Mouse (Mus musculus) kidney, postnatal 25 days (tissue): Measurements from ENCODE around the gene Wasl.

Experiments used
- DNase-seq, 2 experiments: peaks; one replicate each; pipeline ENCODE4 v3.0.0; 2021; ENCODE audit warnings: mixed read lengths in 2 of 2

Gene Wasl

DNA sequence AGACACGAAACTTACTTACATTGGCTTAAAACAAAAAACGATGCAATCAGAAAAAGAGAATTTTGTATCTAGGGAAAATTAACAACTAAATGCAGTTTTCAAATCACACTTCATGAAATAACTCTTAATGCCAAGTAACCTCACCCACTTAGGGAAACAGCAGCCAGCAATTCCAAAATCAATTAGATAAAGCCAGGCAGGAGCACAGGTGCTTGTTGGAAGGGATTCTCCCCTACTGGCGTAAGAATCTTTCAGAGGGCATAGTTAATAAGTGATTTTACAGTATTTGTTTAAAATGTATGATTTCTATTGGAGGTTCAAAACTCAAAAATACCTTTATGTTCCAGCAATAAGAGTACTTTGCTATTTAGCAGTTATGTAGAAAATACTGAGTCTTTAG lies 21.8 kb downstream of the Wasl start:
- no peak for DNase-seq

DNA sequence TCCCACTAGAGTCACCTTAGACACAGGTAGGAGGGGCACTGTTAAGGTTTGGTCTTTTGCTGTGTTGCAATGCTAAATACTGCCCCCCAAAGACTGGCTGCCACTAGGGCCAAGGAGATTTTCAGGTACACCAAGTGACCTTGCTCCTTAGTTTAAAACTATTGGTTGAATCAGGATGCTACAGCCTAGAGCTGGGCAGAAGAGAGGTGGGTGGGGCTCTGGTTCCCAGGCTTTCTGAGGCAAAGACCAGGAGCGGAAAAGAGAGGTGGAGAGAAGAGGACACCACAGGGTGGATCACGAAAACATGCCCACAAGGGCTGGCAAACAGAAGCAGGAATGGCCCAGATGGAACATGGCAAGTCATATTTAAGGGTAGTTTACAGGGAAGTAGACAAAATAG lies 22.6 kb downstream of the Wasl start:
- DNase-seq: no peak

DNA sequence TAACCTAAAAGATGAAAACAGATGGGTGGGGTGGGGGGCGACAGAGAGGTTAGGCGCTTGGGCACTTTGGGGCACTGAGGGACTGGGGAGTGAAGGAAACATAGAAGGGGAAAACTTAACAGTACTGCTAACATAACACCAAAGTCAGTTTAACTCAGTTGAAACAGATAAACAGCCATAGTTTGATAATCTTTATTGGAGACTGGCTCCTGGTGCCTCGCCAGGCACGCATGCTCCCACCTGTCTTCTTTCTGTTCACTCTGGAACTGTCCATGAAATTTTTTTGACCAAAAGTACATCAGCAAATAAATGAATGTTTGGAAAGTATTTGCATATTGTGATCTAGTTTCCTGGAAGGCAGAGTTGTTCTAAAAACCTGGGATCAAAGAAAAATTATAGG lies 23.5 kb downstream of the Wasl start:
- no peak for DNase-seq

DNA sequence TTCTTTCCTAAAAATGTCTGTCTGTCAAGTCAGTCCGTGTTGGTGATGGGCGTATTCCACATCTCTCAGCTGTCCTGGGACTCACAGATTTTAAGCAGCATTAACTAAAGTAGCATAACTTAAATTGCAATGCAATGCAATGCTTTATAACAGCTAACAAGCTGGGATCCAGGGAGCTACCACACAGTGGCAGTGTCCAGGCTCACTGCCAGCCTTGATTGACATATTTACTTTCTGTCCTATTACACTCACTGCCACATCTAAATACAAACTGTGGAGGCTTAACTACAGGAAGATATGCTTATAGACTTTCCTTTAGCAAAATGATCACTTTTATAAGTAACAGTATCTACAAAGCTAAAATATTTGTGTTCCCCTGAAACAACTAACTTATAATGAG lies 29.0 kb downstream of the Wasl start:
- DNase-seq: peak; percentile 39 to 42

DNA sequence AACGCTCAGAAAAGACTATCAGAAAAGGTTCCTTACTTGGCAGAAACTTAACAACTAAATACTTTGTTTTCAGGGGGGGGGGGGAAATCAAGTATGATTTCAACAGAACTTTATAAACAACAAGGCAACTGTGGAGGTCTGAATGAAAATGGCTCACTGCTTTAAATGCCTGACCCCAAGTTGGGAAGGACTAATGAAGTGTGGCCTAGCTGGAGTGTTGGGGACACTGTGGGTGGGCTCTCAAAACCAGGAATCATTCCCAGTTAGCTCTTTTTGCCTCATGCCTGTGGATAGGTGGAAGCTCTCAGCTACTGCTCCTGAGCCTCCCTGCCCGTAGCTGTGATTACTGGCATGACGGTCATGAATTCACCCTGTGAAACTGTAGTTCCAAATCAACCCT lies 30.7 kb downstream of the Wasl start:
- no peak for DNase-seq

DNA sequence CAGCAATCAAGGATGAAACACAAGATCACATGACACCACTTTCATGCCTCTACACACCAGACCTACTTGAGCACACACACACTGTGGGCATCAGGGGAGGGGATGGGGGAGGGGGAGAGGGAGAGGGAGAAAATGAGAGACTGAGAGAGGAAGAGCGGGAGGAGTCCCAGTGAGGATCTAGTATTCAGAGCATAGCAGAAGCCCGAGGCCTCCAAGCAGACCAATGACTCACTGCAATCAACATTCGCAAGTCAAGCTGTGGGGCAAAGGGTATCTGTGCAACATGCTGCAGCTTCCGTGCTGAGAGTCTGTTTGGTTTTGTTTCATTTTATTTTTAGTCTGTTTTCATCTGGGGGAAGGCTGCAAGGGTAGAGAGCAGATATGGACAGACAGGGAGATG lies 32.7 kb downstream of the Wasl start:
- peak in 1 of 2 experiments; percentile 9 for DNase-seq

DNA sequence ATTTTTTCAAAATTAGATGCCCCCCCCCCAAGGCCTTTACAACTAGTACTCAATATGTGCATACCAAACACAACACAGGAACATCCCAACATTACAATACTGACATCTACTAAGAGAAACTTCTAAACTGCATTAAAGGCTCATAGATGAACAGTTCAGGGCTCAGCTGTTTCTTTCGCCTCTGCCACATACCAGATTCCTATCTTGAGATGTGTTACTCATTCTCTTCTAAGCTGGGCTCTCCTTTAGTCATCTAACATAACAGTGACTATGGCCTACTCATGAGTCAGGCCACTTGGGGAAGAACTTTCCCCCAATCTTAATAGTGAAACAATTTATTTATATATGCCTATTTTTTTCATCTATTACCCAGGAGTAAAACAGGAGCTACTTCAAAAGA lies 36.3 kb downstream of the Wasl start:
- DNase-seq: no peak

DNA sequence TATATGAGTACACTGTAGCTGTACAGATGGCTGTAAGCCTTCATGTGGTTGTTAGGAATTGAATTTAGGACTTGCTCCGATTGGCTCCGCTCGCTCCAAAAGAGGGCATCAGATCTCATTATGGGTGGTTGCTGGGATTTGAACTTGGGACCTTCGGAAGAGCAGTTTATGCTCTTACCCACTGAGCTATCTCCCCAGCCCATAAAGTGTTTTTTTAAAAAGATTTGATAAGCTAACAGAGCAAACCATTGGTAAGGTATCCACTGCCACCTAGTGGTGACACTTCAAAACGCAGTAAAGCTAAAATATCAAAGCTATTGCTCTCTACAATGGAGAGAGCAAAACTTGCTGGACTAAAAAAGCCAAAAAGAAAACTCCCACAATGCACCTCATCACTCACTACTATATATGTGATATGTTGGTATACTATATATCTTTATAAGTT lies 37.2 kb downstream of the Wasl start:
- DNase-seq: peak; percentile 36 to 79

DNA sequence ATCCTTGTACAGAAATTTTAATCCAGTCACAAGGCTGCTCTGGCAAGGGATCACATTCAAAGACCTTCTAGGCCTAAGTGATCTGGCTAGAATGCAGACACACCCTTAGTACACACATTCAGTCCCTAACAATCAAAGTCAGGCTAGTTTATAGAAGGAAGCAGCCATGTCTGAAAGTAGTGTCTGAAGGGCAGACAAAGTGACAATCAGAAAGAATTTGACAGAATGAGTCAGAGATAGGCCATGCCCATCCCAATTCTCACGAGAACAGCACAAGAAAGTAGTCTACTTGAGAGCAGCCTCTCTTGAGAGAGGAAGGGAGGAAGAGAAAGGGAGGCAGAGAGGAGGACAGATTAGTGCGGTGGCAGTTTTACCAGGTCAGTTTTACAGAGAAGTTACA lies 42.7 kb downstream of the Wasl start:
- DNase-seq: no peak

DNA sequence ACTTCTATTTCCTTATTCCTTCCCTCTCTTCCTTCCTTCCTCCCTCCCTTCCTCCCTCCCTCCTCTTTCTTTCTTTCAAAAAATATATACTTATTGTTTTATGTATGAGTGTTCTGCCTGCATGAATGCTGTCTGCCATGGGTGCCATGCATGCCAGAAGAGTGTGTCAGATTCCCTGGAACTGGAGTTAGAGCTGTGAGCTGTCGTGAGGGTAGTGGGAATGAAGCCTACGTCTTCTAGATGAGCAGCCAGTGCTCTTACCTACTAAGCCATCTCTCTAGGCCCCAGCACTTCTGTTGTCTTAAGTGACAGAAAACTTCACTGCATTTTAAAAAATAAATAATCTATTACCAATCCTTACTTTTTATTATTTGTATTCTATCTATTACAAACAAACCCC lies 43.9 kb downstream of the Wasl start:
- DNase-seq: no peak

DNA sequence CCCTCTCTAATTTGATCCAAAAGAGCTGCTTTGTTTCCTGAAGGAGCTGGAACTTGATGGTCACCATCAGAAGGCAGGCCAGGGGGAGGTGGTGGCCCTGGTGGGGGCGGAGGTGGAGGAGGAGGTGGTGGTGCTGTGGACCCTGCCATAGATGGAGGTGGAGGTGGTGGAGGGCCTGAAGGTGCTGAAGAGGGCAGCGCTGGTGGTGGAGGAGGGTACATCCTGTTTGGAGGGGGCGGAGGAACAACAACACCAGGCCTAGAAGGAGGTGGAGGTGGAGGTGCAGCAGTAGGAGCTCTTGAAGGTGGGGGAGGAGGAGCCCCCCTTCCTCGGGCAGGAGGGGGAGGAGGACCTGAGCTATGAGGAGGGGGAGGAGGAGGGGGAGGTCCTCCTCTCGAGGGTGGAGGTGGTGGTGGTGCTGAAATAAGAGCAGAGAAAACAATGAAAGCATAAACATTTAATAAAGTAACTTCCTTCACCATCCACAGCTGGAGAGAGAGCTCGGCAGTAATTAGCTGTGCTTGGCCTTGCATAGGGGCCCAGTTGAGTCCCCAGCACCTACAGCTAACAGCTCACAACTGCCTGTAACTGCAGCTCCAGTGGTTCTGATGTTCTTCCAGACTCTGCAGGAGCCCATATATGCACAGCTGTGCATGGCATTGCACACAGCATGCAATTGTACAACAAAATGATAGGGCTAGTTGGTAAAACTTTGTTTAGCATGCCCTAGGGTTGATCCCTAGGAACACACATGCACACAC lies 45.3 kb downstream of the Wasl start:
- DNase-seq: peak in 1 of 2 experiments; percentile 34

DNA sequence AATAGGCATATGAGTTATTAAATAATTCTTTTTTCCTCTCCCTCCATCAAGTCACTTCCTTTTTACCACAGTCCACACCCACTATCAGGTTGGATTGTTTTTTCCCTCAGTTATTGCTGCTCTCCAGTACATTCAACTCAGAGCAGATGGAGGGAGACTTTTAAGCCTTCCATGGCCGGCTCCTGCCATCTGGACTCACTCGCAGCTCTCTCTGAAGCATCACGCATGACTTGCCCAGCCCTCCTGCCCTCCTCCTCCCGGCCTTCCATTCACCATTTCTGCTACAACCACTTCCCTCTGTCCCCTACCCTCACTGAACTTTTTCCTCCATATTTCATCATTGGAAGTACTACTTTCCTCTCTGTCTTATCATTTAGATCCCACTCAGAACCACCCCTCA lies 48.1 kb downstream of the Wasl start:
- DNase-seq: no peak

DNA sequence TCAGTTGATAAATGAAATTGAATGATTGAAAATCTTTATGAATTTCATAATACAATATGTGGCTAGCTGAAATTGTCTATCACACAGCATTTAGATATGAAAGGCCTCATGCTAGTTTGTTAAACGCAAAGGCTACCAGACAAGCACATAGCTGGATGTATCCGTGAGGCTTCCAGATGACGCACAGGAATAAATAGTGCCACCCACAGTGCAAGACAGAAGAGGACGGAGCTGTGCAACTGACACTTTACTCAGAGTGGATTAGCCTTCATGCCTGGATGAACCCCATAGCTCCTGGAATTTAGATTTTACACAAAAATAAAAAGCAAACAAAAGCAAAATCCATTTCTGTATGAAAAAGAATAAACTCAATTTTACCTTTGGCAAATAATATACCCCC lies 50.9 kb downstream of the Wasl start:
- no peak for DNase-seq

DNA sequence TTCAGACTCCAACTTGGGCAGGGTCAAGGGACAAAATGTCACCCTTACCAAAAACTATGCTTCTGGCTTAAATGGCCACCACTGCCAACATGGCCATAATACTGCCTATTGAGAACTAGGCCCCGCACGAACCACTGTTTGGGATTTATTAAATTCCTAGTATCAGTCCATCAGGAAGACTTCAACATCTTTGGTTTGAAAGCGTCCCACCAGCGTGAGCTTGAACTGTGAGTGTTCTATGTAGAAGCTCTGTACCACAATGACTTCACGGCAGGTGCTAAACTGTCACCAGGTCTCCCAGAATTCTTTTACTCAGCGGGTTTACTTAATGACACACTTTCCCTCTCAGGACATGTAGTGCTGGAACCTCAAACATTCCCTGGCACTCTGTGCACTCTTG lies 51.5 kb downstream of the Wasl start:
- DNase-seq: no peak

DNA sequence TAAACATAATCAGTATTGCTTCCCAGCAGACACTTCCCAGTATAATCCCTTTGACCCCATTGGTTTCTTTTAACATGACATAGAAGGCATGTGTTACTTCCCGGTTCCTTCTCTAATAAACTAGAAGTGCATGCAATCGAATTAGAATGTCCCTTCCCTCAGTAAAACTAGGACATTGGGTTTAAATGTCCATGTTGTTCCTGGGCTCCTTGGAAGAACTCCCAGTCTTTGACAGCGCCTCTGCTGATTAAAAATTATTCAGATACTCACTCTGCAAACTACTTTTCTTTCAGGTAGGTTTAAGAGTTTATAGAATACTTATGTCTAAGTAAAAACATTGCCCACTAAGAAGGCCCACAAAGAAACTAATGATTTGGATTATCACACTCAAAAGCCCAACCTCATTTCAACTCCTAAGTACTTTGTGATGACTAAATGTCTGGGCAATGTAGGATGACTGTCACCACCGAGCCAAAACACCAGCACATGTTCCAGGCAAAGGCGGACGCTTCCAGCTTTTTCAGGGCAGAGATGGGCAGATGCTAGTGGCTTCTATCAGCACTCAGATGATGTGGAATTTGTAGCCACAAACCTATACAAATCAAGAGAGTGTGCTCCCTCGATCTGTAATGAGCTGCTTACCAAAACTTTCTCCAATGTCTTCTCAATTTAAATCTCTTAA lies 52.6 kb downstream of the Wasl start:
- DNase-seq: no peak

DNA sequence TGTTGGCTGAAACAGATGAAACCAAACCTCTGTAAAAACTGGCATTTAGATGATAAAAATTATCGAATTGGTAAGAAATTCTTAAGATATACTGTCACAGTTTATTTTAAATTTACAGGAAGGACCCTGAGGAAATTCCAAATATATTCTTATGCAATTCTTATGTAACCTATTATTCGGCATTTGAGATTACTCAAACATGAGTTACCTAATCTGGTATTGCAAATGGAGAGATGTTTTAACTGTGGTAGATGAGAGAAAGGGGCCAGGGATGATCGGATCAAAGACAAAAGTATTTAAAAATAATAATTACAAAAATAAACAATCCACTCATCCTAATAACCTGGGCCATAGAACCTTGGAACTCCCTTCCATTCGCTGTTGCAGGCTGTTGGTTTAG lies 54.5 kb downstream of the Wasl start:
- no peak for DNase-seq

DNA sequence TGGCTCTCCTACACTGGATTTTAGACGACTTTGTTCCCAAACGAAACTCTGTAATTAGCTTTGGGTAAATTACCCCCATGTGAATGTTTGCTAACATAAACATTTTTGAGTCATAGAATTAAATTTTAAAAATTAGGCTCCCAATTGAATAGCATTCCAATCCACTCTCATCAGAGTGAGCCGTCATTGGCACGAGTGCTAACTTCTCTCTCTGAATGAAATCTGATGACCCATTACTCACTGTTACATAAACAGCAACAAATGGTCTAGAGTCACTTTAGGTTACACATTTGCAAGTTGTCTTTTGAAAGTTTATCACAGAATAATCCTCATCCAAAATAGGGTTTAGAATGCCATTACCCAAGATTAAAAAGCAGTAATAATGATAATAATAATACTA lies 55.3 kb downstream of the Wasl start:
- no peak for DNase-seq

DNA sequence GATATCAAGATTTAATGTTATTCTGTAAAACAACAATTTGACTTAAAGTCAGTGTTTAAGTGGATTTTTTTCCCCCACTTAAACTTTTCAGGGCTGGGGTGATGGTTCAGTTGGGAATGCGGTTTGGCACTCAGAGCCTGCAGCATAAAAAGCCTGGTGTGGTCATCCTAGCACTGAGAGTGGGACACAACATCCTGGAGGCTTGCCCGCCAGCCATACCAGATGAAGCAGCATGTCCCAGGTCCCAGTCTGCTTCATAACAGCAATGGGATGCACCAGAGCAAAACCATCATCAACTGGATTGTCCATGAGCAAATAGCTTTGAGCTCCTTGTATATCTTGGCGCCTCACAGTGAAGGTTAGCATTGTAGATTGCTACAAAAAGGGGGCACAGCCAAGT lies 56.1 kb downstream of the Wasl start:
- DNase-seq: no peak

DNA sequence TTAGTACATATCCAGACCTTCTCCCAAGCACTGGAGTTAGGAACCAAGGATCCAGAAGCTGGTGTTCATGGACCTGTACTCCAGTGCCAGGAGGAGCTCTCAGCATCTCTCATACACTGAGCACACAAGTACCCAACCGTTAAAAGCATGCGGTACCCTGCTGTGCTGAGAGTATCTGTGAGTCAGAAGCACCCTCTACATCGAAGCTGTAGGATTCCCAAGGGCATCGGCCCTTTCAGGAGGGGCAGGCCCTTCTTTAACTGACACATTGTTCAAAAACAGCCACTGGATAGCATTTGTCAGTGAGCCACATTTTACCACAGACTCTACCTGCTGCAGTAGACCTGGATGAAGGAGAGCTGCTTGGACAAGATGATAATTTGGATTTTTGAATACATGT lies 56.7 kb downstream of the Wasl start:
- no peak for DNase-seq

DNA sequence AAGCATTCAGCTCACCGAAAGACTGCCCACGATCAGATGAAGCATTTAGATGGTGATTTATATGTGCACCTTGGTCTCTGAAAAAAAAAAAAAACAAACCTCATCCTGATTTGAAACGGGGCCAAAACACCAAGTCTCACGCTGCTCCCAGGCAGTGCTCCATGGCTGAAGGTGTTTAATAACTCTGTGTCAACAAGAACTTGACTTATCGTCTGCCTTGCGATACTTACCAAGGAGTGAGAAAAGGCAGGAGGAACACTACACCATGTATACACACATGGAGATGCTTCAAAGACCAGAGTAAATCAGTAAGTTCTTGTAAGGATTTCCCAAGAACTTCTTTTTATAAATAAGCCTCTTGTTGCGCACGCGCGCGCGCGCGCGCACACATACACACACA lies 57.3 kb downstream of the Wasl start:
- no peak for DNase-seq

DNA sequence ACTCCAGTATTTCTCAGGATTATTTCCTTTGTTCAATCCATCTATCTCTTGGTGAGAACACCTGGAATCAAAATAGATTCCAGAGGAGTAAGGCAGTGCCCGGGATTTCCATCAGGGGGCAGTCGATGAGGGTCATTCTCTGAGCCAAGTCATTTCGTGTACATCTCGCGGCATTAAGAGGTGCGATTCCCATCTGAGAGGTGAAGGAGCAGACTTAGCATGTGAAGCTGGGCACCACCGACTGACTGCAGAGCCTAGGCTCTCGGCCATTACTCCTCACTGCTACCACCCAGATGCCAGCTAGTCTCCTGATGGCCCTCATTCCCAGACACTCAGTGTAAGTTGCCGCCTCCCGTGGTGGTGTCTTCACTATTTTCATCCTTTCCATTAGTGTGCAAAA lies 58.3 kb downstream of the Wasl start:
- no peak for DNase-seq

DNA sequence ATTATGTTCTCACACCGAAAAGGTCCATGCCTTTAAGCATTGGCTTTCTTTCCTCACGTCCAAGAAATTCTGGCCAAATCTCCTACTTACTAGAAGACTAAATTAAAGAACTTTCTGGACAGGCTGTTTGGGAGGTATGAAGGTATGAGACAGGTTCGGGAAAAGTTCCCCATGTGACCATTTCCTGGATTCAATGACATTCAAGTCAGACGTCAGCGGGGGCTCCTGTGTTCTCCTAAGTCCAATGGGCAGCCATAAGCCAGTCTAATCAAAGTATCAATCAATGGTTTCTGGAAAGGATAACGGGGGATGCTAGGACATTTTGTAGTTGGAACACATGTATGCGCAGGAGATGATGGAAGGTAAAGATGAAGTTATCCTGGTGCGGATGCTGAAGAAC lies 59.2 kb downstream of the Wasl start:
- no peak for DNase-seq

DNA sequence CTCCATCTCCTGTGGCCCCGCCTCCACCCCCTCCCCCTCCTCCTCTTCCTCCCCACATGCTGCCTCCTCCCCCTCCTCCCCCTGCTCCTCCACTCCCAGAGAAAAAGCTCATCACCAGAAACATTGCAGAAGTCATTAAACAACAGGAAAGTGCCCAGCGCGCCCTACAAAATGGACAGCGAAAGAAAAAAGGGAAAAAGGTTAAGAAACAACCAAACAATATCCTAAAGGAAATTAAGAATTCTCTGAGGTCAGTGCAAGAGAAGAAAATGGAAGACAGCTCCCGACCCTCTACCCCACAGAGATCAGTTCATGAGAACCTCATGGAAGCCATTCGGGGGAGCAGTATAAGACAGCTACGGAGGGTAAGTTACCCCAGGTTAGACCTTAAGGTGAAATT lies 60.5 kb downstream of the Wasl start:
- DNase-seq: no peak

DNA sequence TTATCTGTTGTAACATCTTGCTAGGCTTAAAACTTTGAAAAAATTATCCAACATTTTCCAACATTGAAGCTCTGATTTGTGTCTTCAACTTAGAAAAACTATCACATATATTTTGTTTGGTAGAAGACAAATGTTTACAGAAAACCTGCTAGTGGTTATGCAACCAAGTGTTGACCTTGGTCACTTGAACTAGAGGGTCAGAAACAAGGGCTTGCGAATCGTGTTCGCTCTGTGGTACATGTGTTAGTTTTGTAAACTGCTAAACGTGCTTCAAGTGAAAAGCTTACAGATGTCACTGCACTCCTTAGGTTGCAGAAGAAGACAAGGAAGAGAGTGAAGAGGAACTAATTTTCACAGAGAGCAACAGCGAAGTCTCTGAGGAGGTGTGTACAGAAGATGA lies 61.8 kb downstream of the Wasl start:
- no peak for DNase-seq

DNA sequence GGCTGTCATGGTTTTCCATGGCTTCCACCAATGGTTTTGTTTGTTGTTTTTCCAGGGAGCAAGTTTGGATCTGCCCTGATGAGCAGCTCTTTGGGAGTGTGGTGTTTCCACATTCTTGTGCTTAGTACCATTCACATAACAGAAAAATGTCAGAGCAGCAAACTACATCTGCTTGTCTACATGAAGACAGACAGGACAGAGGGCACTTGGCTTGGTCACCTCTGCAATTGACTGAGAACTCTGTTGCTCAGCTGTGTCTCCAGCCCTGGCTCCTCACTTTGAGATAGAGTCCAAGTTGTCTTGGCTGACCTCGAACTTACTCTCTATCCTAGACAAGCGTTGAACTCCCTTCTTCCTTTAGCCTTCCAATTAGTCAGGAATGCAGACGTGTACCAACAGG lies 62.5 kb downstream of the Wasl start:
- no peak for DNase-seq
